Mouse (Mus musculus) forebrain, embryonic 16.5 days (tissue): ENCODE data around the gene Camta1. TPM values are rescaled to one million over a fixed set of nuclear protein-coding genes. Genes with fewer than 3 reads are reported as not detected.

Source experiments
- ATAC-seq: fragments of 200-750 bp; cut with Nextera tagmentation; 2 replicates; pipeline ENCODE4 v1.8.0; 2017; ENCODE audit warnings: mild to moderate bottlenecking, moderate library complexity
- H3K27ac ChIP-seq: fragments of 300-500 bp; sonication (generic); 2 replicates; pipeline ENCODE4 v1.5.1; 2014; ENCODE audit warnings: low read length, control low read depth
- H3K27me3 ChIP-seq: fragments of 300-500 bp; sonication (generic); replicated peaks from 2 replicates; pipeline ENCODE4 v1.6.1; 2014; ENCODE audit warnings: low read length; ENCODE audit not compliant: control insufficient read depth, insufficient read depth
- H3K36me3 ChIP-seq: fragments of 300-500 bp; sonication (generic); 2 replicates; pipeline ENCODE4 v1.6.1; 2014; ENCODE audit not compliant: control insufficient read depth, insufficient read depth
- H3K4me1 ChIP-seq: fragments of 300-500 bp; sonication (generic); replicated peaks from 2 replicates; pipeline ENCODE4 v1.6.1; 2014; ENCODE audit warnings: low read length; ENCODE audit not compliant: control insufficient read depth, insufficient read depth
- H3K4me2 ChIP-seq: fragments of 300-500 bp; sonication (generic); 2 replicates; pipeline ENCODE4 v1.6.1; 2014; ENCODE audit warnings: mild to moderate bottlenecking, low read length, control low read depth
- H3K4me3 ChIP-seq: fragments of 300-500 bp; sonication (generic); replicated peaks from 2 replicates; pipeline ENCODE4 v1.5.1; 2014; ENCODE audit warnings: mild to moderate bottlenecking, low read length, control low read depth
- H3K9ac ChIP-seq: fragments of 300-500 bp; sonication (generic); replicated peaks from 2 replicates; pipeline ENCODE4 v1.6.1; 2014; ENCODE audit warnings: low read depth, low read length, control low read depth
- H3K9me3 ChIP-seq: fragments of 300-500 bp; sonication (generic); 2 replicates; pipeline ENCODE4 v1.6.1; 2016; ENCODE audit warnings: low read length; ENCODE audit not compliant: control insufficient read depth
- WGBS: fragments of 180-500 bp; shearing (Covaris S2); extraction: QIAGEN DNeasy Blood & Tissue Kit; methylation state at CpG from one replicate; pipeline ENCODE4 v1.1.7; 2014; 5-methylcytosine and 5-hydroxymethylcytosine counted together
- polyA plus RNA-seq: library from polyadenylated mRNA; unstranded; fragments of >200 nt; fragmentation: Nextera tagmentation; extraction: Ambion mirVana; gene quantifications from 2 replicates; pipeline ENCODE4 v1.2.1, GENCODE M21; 2015

Gene Camta1
- polyA plus RNA-seq, 1 experiment from 2014 or later, result 123 TPM

GRCm38 (mm10) chr4:151057347-151058321, 804.0 kb downstream of the Camta1 start, which contains the start of gene Vamp3:
Gene Vamp3 (minus strand): TSS chr4:151057963.
- Histone ChIP-seq H3K9me3 (no peaks in the 10 kb centered on the region), H3K27ac (peak within 1 kb of the TSS; percentile 82), H3K36me3 (peaks cover 13% of the 10 kb centered on the region), H3K4me3 (peak within 1 kb of the TSS; percentile 77), H3K9ac (peak within 1 kb of the TSS; percentile 91), H3K4me2 (peak within 1 kb of the TSS; percentile 81), H3K27me3 (no peaks in the 10 kb centered on the region), H3K4me1 (peaks cover 18% of the 10 kb centered on the region)
- WGBS, result under 1% methylated on average over 106 of the region's 114 CpGs
- peak; percentile 99 for ATAC-seq

DNA sequence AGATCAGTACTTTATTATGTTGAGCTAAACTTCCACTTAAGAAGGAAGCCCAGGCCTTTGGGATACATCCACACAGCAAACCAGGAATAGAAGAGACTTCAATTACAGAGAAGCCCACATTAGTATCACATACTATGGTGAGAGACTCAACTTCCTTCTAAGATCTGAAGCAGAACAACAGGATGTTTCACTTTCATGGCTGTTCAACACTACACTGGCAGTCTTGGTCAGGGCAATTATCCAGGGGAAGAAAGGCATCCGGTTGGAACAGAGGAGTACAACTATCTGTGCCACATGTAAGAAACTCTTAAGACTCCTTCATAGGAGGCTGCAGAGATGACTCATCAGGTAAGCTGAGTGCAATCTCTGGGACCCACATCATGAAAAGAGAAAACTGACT, 810.5 kb downstream of the Camta1 start:
- Histone ChIP-seq H3K4me1 (peaks cover 4% of the 10 kb centered on the region), H3K4me2 (no peak overlapping the region), H3K36me3 (peaks cover 24% of the 10 kb centered on the region), H3K9ac (no peak overlapping the region), H3K9me3 (no peaks in the 10 kb centered on the region), H3K27me3 (no peaks in the 10 kb centered on the region), H3K4me3 (no peak overlapping the region), H3K27ac (no peak overlapping the region)
- ATAC-seq, result no peak
- 100% methylated on average over 1 of the region's 1 CpGs for WGBS

- H3K4me2 ChIP-seq, result no peak overlapping the region
- WGBS, result 78% methylated on average over 3 of the region's 3 CpGs
- H3K27ac ChIP-seq, result no peak overlapping the region
- H3K9ac ChIP-seq, result no peak overlapping the region
- H3K9me3 ChIP-seq, result no peaks in the 10 kb centered on the region
- no peak for ATAC-seq
- no peak overlapping the region for H3K4me3 ChIP-seq
- H3K4me1 ChIP-seq, result peaks cover 12% of the 10 kb centered on the region
- H3K36me3 ChIP-seq, result peaks cover 21% of the 10 kb centered on the region
- peaks cover 7% of the 10 kb centered on the region for H3K27me3 ChIP-seq
Measured at GRCm38 (mm10) chr4:151046524-151046923, 815.2 kb downstream of the Camta1 start.

DNA sequence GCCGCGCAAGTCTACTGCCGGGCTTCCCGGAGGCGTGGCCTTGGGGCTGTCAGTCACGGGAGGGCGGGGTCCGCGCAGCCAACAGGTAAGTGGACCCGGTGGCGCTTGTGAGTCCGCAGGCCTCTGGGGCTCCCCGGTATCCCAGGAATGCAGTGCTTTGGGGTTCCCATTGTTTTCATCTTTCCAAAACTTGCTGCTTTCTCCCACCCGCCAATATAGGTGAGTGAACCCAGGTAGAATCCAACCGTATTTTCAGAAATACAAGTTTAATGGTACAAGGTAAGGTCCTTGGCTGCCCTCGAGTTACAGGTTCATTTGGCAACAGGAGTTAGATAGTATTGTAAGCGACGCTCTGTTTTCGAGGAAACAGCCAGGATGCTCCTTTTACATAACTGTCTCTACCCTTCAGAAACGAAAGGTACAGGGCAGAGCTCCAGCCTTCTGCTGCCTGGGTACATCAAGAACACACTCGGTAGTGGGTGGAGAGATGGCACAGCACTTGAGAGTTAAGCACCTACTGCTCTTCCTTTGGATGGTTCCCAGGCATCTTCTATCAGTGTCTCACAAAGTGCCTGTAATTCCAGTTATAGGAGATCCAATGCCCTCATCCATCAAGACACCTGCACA, 816.6 kb downstream of the Camta1 start:
- peak overlapping the region; percentile 69 for H3K4me3 ChIP-seq
- 5% methylated on average over 21 of the region's 21 CpGs for WGBS
- H3K9ac ChIP-seq, result peak overlapping the region; percentile 36; the same call in 1 of the 2 replicates
- no peak overlapping the region for H3K27ac ChIP-seq
- H3K27me3 ChIP-seq, result peaks cover 7% of the 10 kb centered on the region
- peak overlapping the region; percentile 98 for H3K4me2 ChIP-seq
- H3K4me1 ChIP-seq, result peaks cover 12% of the 10 kb centered on the region
- H3K9me3 ChIP-seq, result no peaks in the 10 kb centered on the region
- peaks cover 14% of the 10 kb centered on the region for H3K36me3 ChIP-seq
- ATAC-seq, result peak; percentile 88; the same call in 1 of the 2 replicates

- under 1% methylated on average over 76 of the region's 79 CpGs for WGBS
- peak within 1 kb of the TSS; percentile 69 for H3K4me3 ChIP-seq
- peak; percentile 98 for ATAC-seq
Measured at GRCm38 (mm10) chr4:151044037-151044943, 817.4 kb downstream of the Camta1 start, which contains the start of gene Per3. Gene Per3 (minus strand): TSS chr4:151044665.

GRCm38 (mm10) chr4:151043281-151043680, 818.4 kb downstream of the Camta1 start:
- 35% methylated on average over 5 of the region's 5 CpGs for WGBS
- peak overlapping the region; percentile 98 for H3K4me2 ChIP-seq
- peaks cover 12% of the 10 kb centered on the region for H3K4me1 ChIP-seq
- peaks cover 4% of the 10 kb centered on the region for H3K36me3 ChIP-seq
- peaks cover 7% of the 10 kb centered on the region for H3K27me3 ChIP-seq
- H3K9ac ChIP-seq, result no peak overlapping the region
- no peak overlapping the region for H3K4me3 ChIP-seq
- H3K27ac ChIP-seq, result no peak overlapping the region
- ATAC-seq, result no peak
- H3K9me3 ChIP-seq, result no peaks in the 10 kb centered on the region

More at GRCm38 (mm10) chr4:151044037-151044943, 817.4 kb downstream of the Camta1 start, which contains the start of gene Per3:
- Histone ChIP-seq H3K36me3 (peaks cover 9% of the 10 kb centered on the region), H3K4me2 (peak within 1 kb of the TSS; percentile 98), H3K27me3 (peaks cover 7% of the 10 kb centered on the region), H3K27ac (no peak within 1 kb of the TSS), H3K9me3 (no peaks in the 10 kb centered on the region), H3K9ac (peak within 1 kb of the TSS; percentile 65), H3K4me1 (peaks cover 12% of the 10 kb centered on the region)

- Histone ChIP-seq H3K9ac (no peak overlapping the region), H3K4me1 (peaks cover 12% of the 10 kb centered on the region), H3K4me3 (no peak overlapping the region), H3K27ac (no peak overlapping the region), H3K36me3 (no peaks in the 10 kb centered on the region; the same call in 1 of the 2 replicates), H3K4me2 (no peak overlapping the region), H3K27me3 (peaks cover 7% of the 10 kb centered on the region), H3K9me3 (no peaks in the 10 kb centered on the region)
- no peak for ATAC-seq
- 81% methylated on average over 5 of the region's 5 CpGs for WGBS
Measured at GRCm38 (mm10) chr4:151041506-151041905, 820.2 kb downstream of the Camta1 start.

- 90% methylated on average over 11 of the region's 11 CpGs for WGBS
- no peak overlapping the region for H3K4me2 ChIP-seq
Measured at GRCm38 (mm10) chr4:151037800-151038199, 823.9 kb downstream of the Camta1 start.

More at GRCm38 (mm10) chr4:151037800-151038199, 823.9 kb downstream of the Camta1 start:
- Histone ChIP-seq H3K36me3 (no peaks in the 10 kb centered on the region), H3K27me3 (no peaks in the 10 kb centered on the region), H3K9me3 (no peaks in the 10 kb centered on the region), H3K4me3 (no peak overlapping the region), H3K4me1 (no peaks in the 10 kb centered on the region), H3K9ac (no peak overlapping the region), H3K27ac (no peak overlapping the region)
- ATAC-seq, result no peak
